Mouse (Mus musculus) G1E (cell line): ENCODE measurements around the gene Iqcn.

Experiments
- CTCF ChIP-seq: IDR thresholded peaks from 2 replicates; pipeline ENCODE4 v1.5.1; 2012; ENCODE audit warnings: low read depth, low read length, inconsistent platforms, mixed read lengths
- GATA1 ChIP-seq: IDR thresholded peaks from 2 replicates; pipeline ENCODE4 v1.6.1; 2012; ENCODE audit warnings: borderline replicate concordance, low read length, inconsistent platforms, mixed read lengths
- GATA2 ChIP-seq: IDR thresholded peaks from 2 replicates; pipeline ENCODE4 v1.6.1; 2012; ENCODE audit warnings: low read depth, low read length, inconsistent platforms, borderline replicate concordance
- POLR2AphosphoS5 ChIP-seq: IDR thresholded peaks from 2 replicates; pipeline ENCODE4 v1.6.1; 2012; ENCODE audit warnings: low read depth, low read length, inconsistent platforms; ENCODE audit not compliant: insufficient replicate concordance

GRCm38 (mm10) chr8:70758616-70759561 lies 55.6 kb downstream of the Iqcn start:
- TF ChIP-seq GATA2 (no peak), CTCF (no peak), GATA1 (no peak), POLR2AphosphoS5 (no peak; the same call in 1 of the 2 replicates)
